Mouse (Mus musculus) testis, postnatal 10 days (tissue): ENCODE results near the gene Mpp6.
A peak's percentile ranks its signal among the peaks of the same experiment; 100 is the strongest.

Experiments
- DNase-seq: peaks from one replicate; pipeline ENCODE4 v3.0.0; 2021; ENCODE audit warnings: low spot score

Gene Mpp6

GRCm38 (mm10) chr6:50149378-50149777, 39.3 kb downstream of the Mpp6 start:
- no peak for DNase-seq

GRCm38 (mm10) chr6:50159842-50160241, 49.8 kb downstream of the Mpp6 start:
- no peak for DNase-seq

DNA sequence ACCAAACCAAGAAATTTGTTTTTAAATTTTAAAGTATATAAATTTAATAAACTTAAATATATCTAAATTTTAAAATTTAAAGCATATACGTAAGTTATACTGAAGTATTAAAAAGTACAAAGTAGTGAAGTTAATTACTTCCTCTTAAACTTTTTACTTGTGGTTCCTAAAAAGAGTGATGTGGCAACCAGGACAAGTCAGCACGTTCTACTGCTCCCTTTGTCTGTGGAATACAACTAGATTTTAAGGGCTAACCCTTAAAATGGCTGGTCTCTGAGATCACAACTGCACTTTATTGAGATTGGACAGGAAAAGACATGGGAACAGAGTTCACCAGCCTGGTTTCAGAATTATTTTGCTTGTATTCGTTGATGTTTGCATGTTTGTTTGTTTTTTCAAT, 53.0 kb downstream of the Mpp6 start:
- no peak for DNase-seq

- no peak for DNase-seq
Observed at GRCm38 (mm10) chr6:50168821-50169220, 58.8 kb downstream of the Mpp6 start.

DNA sequence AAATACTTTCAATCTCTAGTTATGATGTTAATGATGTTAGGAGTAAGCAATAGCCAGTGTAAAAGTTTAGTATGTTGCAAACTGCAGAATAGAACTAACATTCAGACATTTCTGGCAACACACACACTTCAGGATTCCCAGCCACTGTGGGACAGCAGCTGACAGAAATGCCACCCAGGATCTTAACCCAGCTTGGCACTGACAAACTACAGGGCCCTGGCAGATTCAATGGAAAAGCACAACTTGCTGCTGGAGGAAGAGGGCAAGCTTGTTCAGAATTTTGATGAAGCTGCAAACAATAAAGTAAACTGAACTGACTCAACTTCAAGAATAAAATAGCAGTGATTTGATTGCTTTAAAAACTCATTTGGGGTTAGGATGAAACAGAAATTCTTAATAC, 59.7 kb downstream of the Mpp6 start:
- no peak for DNase-seq

GRCm38 (mm10) chr6:50175736-50176135, 65.7 kb downstream of the Mpp6 start:
- no peak for DNase-seq

DNA sequence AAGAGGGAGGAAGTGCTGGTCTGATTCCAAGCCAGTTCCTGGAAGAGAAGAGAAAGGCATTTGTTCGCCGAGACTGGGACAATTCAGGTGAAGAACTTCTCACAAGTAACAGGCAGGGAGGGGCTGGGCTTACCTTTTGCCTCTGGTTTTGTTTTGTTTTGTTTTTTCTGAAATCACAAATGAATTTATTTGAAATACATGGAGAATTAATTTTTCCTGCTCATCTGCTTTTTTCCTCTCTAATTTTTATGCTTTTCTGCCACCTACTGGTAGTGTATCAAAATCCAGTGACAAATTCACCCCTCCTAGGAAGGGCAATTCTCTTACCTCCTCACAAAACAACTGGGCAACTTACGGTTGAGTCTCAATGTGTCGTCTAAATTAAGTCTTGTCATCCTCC, 70.1 kb downstream of the Mpp6 start:
- DNase-seq = no peak

DNA sequence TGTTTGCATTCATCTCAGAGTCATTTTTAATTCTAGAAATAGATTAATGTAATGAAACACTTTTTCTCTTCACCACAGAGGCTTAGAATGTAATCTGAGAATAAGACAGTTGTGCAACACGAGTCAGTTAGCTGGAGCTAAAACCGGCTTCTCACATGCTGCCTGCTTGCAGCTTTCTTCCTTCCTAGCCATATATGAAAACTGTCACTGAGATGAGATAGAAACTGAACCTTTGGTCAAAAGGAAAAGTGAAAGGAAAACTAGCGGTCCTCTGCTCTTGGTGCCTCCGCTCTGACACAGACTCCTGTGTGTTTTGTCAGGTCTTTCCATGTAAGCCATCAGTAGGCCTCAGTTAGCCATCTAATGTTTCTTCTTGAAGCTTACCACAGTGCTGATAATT, 77.9 kb downstream of the Mpp6 start:
- DNase-seq = no peak

DNA sequence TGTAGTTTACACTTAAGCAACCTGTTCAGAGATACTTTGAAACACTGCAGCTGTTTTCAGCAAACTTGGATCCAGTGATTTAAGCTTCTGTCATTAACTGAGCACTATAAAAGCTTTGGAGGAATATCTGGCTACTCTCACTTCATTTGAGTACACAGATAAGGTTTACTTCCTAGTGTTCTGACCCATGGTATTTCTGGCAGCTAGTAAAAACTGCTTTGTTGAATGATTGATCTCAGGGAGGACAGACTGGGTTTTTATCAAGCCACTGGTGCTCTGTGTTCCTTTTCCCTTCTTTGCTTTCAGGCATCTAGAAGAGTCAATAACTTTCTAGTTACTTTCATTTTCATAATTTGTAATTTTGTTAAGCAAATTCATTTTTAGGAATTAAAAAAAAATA, 79.3 kb downstream of the Mpp6 start:
- no peak for DNase-seq

DNA sequence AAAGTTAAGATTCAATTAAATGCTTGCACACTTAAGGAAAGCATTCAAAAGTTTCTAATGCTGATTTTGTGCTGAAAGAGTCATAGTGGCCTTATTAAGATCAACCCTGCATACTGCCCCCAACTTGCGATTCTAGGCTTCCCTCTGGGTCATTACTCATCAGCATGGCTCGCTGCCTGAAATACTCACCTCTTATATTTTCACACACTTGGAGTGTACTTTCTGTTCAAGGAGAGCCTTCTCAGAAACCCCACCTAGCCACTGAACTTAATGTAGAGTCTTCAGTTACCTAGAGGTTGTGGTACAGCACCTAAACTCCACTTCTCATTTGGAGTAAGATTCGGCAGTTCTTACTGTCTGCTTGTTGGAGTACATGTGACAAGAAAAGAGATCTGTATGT, 81.6 kb downstream of the Mpp6 start:
- DNase-seq = no peak

DNA sequence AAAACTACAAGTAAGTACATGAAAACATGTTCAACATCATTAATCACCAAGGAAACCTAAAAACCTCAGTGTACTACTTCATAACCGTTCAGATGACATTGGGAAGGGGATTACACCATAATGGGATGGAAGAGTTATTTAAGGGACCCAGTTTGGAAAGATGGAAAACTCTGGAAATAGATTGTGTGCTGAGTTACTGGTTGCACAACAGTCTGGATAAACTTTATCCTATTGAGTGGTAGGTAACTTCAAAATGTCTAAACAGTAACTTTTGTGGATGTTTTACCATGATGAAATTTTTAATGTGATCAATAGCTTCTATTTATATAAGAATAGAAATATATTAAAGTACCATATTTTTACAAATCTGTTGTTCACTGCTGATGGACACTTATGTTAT, 82.1 kb downstream of the Mpp6 start:
- no peak for DNase-seq

DNA sequence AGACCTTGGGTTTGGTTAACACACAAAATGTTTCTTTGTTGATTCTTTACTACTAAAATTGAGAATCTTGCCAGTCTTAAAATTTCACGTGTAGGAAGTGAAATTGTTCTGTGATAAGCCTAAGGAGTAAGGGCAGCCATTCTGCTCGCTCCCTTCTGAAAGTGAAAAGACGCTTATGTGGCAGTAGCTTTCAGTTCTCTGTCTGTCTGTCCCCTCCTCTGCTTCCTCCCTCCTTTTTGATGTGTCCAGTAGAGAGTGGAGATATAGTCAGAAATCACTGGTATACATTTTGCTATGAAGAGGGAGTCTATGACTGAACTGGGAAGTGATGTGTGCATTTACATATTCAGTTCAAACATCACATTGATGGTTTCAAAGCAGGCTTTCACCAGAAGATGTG, 82.8 kb downstream of the Mpp6 start:
- DNase-seq = no peak

GRCm38 (mm10) chr6:50193851-50194250, 83.8 kb downstream of the Mpp6 start:
- no peak for DNase-seq

GRCm38 (mm10) chr6:50204356-50204755, 94.3 kb downstream of the Mpp6 start:
- DNase-seq = no peak

- no peak for DNase-seq
Observed at GRCm38 (mm10) chr6:50205093-50205492, 95.1 kb downstream of the Mpp6 start.

DNA sequence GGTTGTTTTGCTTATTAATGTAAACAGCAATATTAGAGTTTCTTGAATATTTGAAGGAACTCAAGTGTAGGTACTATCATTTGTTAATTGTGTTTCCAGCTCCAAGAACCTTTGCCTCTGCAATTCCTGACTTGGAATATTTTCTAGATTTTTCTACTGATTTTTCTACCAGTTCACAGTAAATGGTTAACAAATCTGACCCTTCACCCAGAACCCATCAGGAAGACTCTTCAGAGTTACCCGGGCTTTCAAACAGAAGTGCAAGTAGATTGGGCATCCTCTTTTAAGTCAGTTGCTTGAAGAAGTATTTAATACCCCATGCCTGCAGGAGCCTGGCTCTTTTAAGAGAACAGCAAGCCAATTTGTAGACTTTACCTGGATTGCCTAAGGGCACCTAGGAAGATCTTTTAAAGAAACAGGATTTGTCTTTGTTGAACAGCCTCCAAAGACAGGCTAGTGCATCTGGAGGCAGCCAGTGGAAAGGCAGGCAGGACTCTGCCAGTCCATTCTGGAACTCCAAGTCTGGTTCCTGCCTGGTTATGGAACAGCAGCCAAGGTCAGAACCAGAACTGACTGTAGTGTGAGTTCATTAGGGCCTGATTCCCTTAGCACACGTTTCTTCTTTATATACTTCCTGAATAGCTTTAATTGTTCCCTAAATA, 104.8 kb downstream of the Mpp6 start:
- DNase-seq = no peak

DNA sequence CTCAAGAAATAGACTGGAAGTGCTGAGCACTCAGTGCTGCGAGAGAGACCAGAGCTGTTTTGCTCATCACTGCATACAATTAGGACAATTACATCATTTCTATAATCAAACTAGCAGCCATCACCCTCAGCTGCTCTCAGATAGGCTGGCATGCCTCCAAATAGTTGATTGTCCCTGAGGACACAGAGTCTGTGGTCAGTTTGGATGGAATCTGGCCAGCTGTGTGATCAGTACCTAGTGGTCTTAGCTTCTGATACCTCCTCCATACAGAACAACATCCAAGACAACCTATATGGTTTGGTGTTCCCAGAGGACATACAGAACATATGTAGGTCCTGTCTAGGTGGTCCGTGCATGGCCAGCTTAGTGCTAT, 105.3 kb downstream of the Mpp6 start:
- DNase-seq = no peak

- no peak for DNase-seq
Observed at GRCm38 (mm10) chr6:50215986-50216385, 105.9 kb downstream of the Mpp6 start.

GRCm38 (mm10) chr6:50218628-50219027, 108.6 kb downstream of the Mpp6 start:
- DNase-seq = no peak

DNA sequence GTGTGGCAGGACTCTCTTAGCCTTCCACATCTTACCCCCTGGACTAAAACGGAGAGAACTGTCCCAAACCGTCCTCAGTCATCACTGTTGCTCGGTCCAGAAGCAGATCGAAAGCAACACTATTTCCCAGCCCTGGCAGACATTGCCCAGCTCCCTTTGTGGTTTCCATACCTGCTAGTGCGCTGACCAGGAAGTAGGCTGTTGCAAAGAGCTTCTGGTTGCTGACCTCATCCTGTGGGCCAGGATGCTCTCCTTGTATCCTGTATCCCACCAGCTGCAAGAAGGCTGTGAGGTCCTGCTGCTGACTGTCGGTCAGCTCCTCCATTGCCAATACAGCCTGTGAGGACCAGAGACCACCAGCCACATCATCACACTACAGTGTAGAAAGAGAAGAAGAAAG, 109.0 kb downstream of the Mpp6 start:
- no peak for DNase-seq

- DNase-seq = peak; percentile 67
Observed at GRCm38 (mm10) chr6:50220863-50221262, 110.8 kb downstream of the Mpp6 start.

GRCm38 (mm10) chr6:50222351-50222750, 112.3 kb downstream of the Mpp6 start:
- DNase-seq = no peak

- no peak for DNase-seq
Observed at GRCm38 (mm10) chr6:50222986-50223385, 112.9 kb downstream of the Mpp6 start.

- DNase-seq = no peak
Observed at GRCm38 (mm10) chr6:50223606-50224005, 113.6 kb downstream of the Mpp6 start.

- no peak for DNase-seq
Observed at GRCm38 (mm10) chr6:50225232-50225631, 115.2 kb downstream of the Mpp6 start.
